ENCODE assay signal across 19 mouse cellular contexts in the genomic region with DNA sequence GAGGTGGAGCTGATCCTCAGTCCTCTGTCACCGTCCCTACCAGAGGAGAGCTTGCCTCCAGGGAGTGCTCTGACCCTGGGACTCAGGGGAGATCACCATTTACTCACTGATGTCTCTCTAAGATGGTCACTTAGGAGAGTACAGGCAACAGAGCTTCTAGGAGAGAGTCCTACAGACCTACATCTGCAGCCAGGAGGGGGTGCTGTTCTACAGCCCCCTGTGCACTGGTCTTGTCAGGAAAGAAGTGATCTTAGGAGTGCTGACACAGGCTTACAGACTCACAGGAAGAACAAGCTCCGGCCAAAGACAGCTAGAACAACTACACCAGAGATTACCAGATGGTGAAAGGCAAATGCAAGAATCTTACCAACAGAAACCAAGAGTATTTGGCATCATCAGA. TPM values are rescaled to one million over a fixed set of nuclear protein-coding genes. Genes with fewer than 3 reads are reported as not detected.
DNase-seq lines count a peak whose midpoint lies in the region; ATAC-seq and TF ChIP-seq lines count a peak whose summit lies in the region.
"Had no signal": no experiment of that assay in that cellular context is flagged by ENCODE, and none has a peak within 500 bp of the region (broad histone marks: within the 10 kb centered on the region; RNA-seq: fewer than 3 reads in every experiment).

No protein-coding gene starts in this region.

- TF ChIP-seq POLR2A in liver, adult 2 months (IDR thresholded peaks at IDR 0.05; ENCODE audit: extremely low read depth, insufficient read depth, low read length): no peak

- H3K27ac ChIP-seq in liver, adult 2 months (replicated peaks; ENCODE audit: insufficient read depth, low read depth, low read length): no peak overlapping the region
- H3K27ac ChIP-seq in liver, embryonic 11.5 days (ENCODE audit: low read depth, low read length): no peak overlapping the region
- H3K27ac ChIP-seq in forebrain, embryonic 13.5 days: no peak overlapping the region
- H3K27ac ChIP-seq: intestine, embryonic 15.5 days; stomach, embryonic 15.5 days had no signal

- H3K4me2 ChIP-seq in liver, embryonic 11.5 days: no peak overlapping the region
- H3K4me2 ChIP-seq in forebrain, embryonic 13.5 days: no peak overlapping the region
- H3K4me2 ChIP-seq: intestine, embryonic 15.5 days; midbrain, embryonic 11.5 days; stomach, embryonic 15.5 days had no signal

- no peak overlapping the region for H3K9ac ChIP-seq in liver, adult 2 months (ENCODE audit: low read depth, low read length)
- H3K9ac ChIP-seq in liver, embryonic 11.5 days (ENCODE audit: low read depth, low read length): no peak overlapping the region
- H3K9ac ChIP-seq in forebrain, embryonic 13.5 days: no peak overlapping the region
- H3K9ac ChIP-seq: intestine, embryonic 15.5 days; stomach, embryonic 15.5 days had no signal

- H3K79me2 ChIP-seq in liver, adult 2 months (ENCODE audit: control insufficient read depth, insufficient read depth, low read length): no peaks in the 10 kb centered on the region

- H3K9me3 ChIP-seq in liver, embryonic 11.5 days (ENCODE audit: control insufficient read depth, low read length): no peaks in the 10 kb centered on the region
- no peaks in the 10 kb centered on the region for H3K9me3 ChIP-seq in E14TG2a.4 (ENCODE audit: low read length)
- no peaks in the 10 kb centered on the region for H3K9me3 ChIP-seq in forebrain, embryonic 13.5 days (replicated peaks)
- H3K9me3 ChIP-seq: intestine, embryonic 15.5 days; stomach, embryonic 15.5 days had no signal

- no peaks in the 10 kb centered on the region for H3K36me3 ChIP-seq in liver, adult 2 months (ENCODE audit: control insufficient read depth, insufficient read depth, low read length)
- no peaks in the 10 kb centered on the region for H3K36me3 ChIP-seq in liver, embryonic 11.5 days (ENCODE audit: control insufficient read depth, insufficient read depth, low read length)
- no peaks in the 10 kb centered on the region for H3K36me3 ChIP-seq in E14TG2a.4 (ENCODE audit: insufficient read depth, low read length)
- H3K36me3 ChIP-seq in forebrain, embryonic 13.5 days (ENCODE audit: poor library complexity, severe bottlenecking): no peaks in the 10 kb centered on the region
- H3K36me3 ChIP-seq: intestine, embryonic 15.5 days; stomach, embryonic 15.5 days had no signal

- DNase-seq in cerebellum, postnatal 10 days: peak; percentile 9 to 12
- DNase-seq in cerebellum, adult 9-10 months: no peak
- peak; percentile 6 for DNase-seq in liver, adult 2 months (ENCODE audit: extremely low read depth, low read depth, low spot score)
- DNase-seq in liver, embryonic 11.5 days (ENCODE audit: low spot score): no peak
- peak; percentile 47 for DNase-seq in adrenal gland, postnatal 25 days
- no peak for DNase-seq in right cerebral cortex, postnatal 14 days
- DNase-seq: cerebellum, adult 18-20 months had no signal

- ATAC-seq in liver, embryonic 11.5 days (replicated peaks; ENCODE audit: low FRiP score): no peak
- ATAC-seq in forebrain, embryonic 13.5 days: no peak
- ATAC-seq: activated CD4-positive, CD25-positive, alpha-beta regulatory T cell, adult 4 months; intestine, embryonic 15.5 days had no signal

- H3K4me1 ChIP-seq in liver, adult 2 months (ENCODE audit: control insufficient read depth, insufficient read depth, low read length): no peaks in the 10 kb centered on the region
- no peaks in the 10 kb centered on the region for H3K4me1 ChIP-seq in liver, embryonic 11.5 days (replicated peaks; ENCODE audit: control insufficient read depth, insufficient read depth, low read length)
- H3K4me1 ChIP-seq in E14TG2a.4 (replicated peaks; ENCODE audit: low read depth, low read length): no peaks in the 10 kb centered on the region
- H3K4me1 ChIP-seq in forebrain, embryonic 13.5 days: no peaks in the 10 kb centered on the region
- H3K4me1 ChIP-seq: intestine, embryonic 15.5 days; stomach, embryonic 15.5 days had no signal

- H3K27me3 ChIP-seq in liver, adult 2 months (ENCODE audit: control insufficient read depth, insufficient read depth, low read length): no peaks in the 10 kb centered on the region
- no peaks in the 10 kb centered on the region for H3K27me3 ChIP-seq in liver, embryonic 11.5 days (replicated peaks; ENCODE audit: control insufficient read depth, insufficient read depth, low read length)
- no peaks in the 10 kb centered on the region for H3K27me3 ChIP-seq in E14TG2a.4 (ENCODE audit: insufficient read depth, low read length)
- H3K27me3 ChIP-seq in forebrain, embryonic 13.5 days: no peaks in the 10 kb centered on the region
- H3K27me3 ChIP-seq: intestine, embryonic 15.5 days; stomach, embryonic 15.5 days had no signal

- peak; percentile 8; the same call in 1 of the 2 replicates for TF ChIP-seq CTCF in liver, adult 2 months (IDR thresholded peaks at IDR 0.05; ENCODE audit: low read depth, low read length)
- TF ChIP-seq CTCF in E14TG2a.4 (conservative IDR thresholded peaks at IDR 0.05; ENCODE audit: low read length): peak; percentile 27

- WGBS in liver, adult 2 months: 50% methylated on average over 2 of the region's 2 CpGs
- WGBS in liver, embryonic 11.5 days: 55% methylated on average over 2 of the region's 2 CpGs
- 71% methylated on average over 2 of the region's 2 CpGs for WGBS in forebrain, embryonic 13.5 days

- no peak overlapping the region for H3K4me3 ChIP-seq in liver, adult 2 months (ENCODE audit: insufficient read depth, low read depth, low read length)
- H3K4me3 ChIP-seq in liver, embryonic 11.5 days (ENCODE audit: low read depth, low read length): no peak overlapping the region
- H3K4me3 ChIP-seq in E14TG2a.4 (replicated peaks; ENCODE audit: low read length): no peak overlapping the region
- H3K4me3 ChIP-seq in forebrain, embryonic 13.5 days: no peak overlapping the region
- H3K4me3 ChIP-seq: intestine, embryonic 15.5 days; stomach, embryonic 15.5 days had no signal

RNA-seq across cellular contexts. Expression of a gene that starts 9.1 kb away (rescaled TPM):
- not detected in 2 replicates for total RNA-seq in liver, adult 2 months (2014; rRNA removed)
- polyA plus RNA-seq in liver, adult 2 months (2012; rRNA removed): not detected in 2 replicates
- polyA plus RNA-seq in liver, embryonic 11.5 days (2014; fragmentation: Nextera tagmentation; extraction: Ambion mirVana): not detected in 2 replicates
- not detected in 2 replicates for total RNA-seq in adrenal gland, postnatal 25 days (2021)
- not detected in 2 replicates for polyA plus RNA-seq in forebrain, embryonic 13.5 days (2015; fragmentation: Nextera tagmentation; extraction: Ambion mirVana)
- total RNA-seq: granulocyte monocyte progenitor cell, adult 5-6 weeks; heart, postnatal 25 days; layer of hippocampus, postnatal 25 days; neutrophil, adult 5-6 weeks had no signal
- polyA plus RNA-seq: activated CD4-positive, CD25-positive, alpha-beta regulatory T cell, adult 4 months; intestine, embryonic 15.5 days; liver, embryonic 16.5 days; midbrain, embryonic 11.5 days; stomach, embryonic 15.5 days had no signal

RNA-seq across cellular contexts. Expression of a gene that starts 17.6 kb away (rescaled TPM):
- not detected in 2 replicates for total RNA-seq in liver, adult 2 months (2014; rRNA removed)
- polyA plus RNA-seq in liver, adult 2 months (2012; rRNA removed): not detected in 2 replicates
- not detected in 2 replicates for polyA plus RNA-seq in liver, embryonic 11.5 days (2014; fragmentation: Nextera tagmentation; extraction: Ambion mirVana)
- total RNA-seq in adrenal gland, postnatal 25 days (2021): not detected in 2 replicates
- not detected in 2 replicates for polyA plus RNA-seq in forebrain, embryonic 13.5 days (2015; fragmentation: Nextera tagmentation; extraction: Ambion mirVana)
- total RNA-seq: granulocyte monocyte progenitor cell, adult 5-6 weeks; heart, postnatal 25 days; layer of hippocampus, postnatal 25 days; neutrophil, adult 5-6 weeks had no signal
- polyA plus RNA-seq: activated CD4-positive, CD25-positive, alpha-beta regulatory T cell, adult 4 months; intestine, embryonic 15.5 days; liver, embryonic 16.5 days; midbrain, embryonic 11.5 days; stomach, embryonic 15.5 days had no signal

RNA-seq across cellular contexts. Expression of a gene that starts 40.3 kb away (rescaled TPM):
- total RNA-seq in liver, adult 2 months (2014; rRNA removed): not detected in 2 replicates
- polyA plus RNA-seq in liver, adult 2 months (2012; rRNA removed): not detected in 2 replicates
- polyA plus RNA-seq in liver, embryonic 11.5 days (2014; fragmentation: Nextera tagmentation; extraction: Ambion mirVana): not detected in 2 replicates
- not detected in 2 replicates for total RNA-seq in adrenal gland, postnatal 25 days (2021)
- polyA plus RNA-seq in forebrain, embryonic 13.5 days (2015; fragmentation: Nextera tagmentation; extraction: Ambion mirVana): not detected in 2 replicates
- total RNA-seq: granulocyte monocyte progenitor cell, adult 5-6 weeks; heart, postnatal 25 days; layer of hippocampus, postnatal 25 days; neutrophil, adult 5-6 weeks had no signal
- polyA plus RNA-seq: intestine, embryonic 15.5 days; liver, embryonic 16.5 days; midbrain, embryonic 11.5 days; stomach, embryonic 15.5 days had no signal

RNA-seq across cellular contexts. Expression of a gene that starts 46.5 kb away (rescaled TPM):
- total RNA-seq in liver, adult 2 months (2014; rRNA removed): not detected in 2 replicates
- not detected in 2 replicates for polyA plus RNA-seq in liver, adult 2 months (2012; rRNA removed)
- not detected in 2 replicates for polyA plus RNA-seq in liver, embryonic 11.5 days (2014; fragmentation: Nextera tagmentation; extraction: Ambion mirVana)
- not detected in 2 replicates for total RNA-seq in adrenal gland, postnatal 25 days (2021)
- not detected in 2 replicates for polyA plus RNA-seq in forebrain, embryonic 13.5 days (2015; fragmentation: Nextera tagmentation; extraction: Ambion mirVana)
- total RNA-seq: granulocyte monocyte progenitor cell, adult 5-6 weeks; heart, postnatal 25 days; layer of hippocampus, postnatal 25 days; neutrophil, adult 5-6 weeks had no signal
- polyA plus RNA-seq: embryonic facial prominence, embryonic 14.5 days; intestine, embryonic 15.5 days; liver, embryonic 16.5 days; midbrain, embryonic 11.5 days; stomach, embryonic 15.5 days had no signal

Comparison
In these comparisons a context has a peak if more than half of its experiments do, and no peak if none do; other contexts are left out.
1. DNase-seq: peak in cerebellum, postnatal 10 days (2 of 2), liver, adult 2 months (single experiment) and adrenal gland, postnatal 25 days (single experiment); none in cerebellum, adult 9-10 months (single experiment), liver, embryonic 11.5 days (single experiment) and right cerebral cortex, postnatal 14 days (single experiment).